Mouse (Mus musculus): ENCODE results near the gene Nek10.
"Not testable (repeated sequence)": the region's sequence is repeated elsewhere in the genome, so short reads cannot be mapped to it uniquely, and the experiment has no call there.

DNA sequence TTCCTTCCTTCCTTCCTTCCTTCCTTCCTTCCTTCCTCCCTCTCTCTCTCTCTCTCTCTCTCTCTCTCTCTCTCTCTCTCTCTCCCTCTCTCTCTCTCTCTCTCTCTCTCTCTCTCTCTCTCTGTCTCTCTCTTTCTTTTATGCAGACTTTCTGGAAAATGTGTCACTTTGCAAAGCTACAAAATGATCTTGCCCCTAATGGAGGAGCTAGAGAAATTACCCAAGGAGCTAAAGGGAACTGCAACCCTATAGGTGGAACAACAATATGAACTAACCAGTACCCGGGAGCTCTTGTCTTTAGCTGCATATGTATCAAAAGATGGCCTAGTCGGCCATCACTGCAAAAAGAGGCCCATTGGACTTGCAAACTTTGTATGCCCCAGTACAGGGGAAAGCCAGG lies at the start of gene Nek10:
- TF ChIP-seq CTCF, EP300 (IDR thresholded peaks at IDR 0.05): not testable (repeated sequence)

Data from lung, postnatal 0 days (tissue).